Mouse (Mus musculus): ENCODE results near the gene Mast1.
A peak's percentile ranks its signal among the peaks of the same experiment; 100 is the strongest.

Mast1 gene

GRCm38 (mm10) chr8:84871376-84872308 lies 65.5 kb downstream of the Mast1 start, which contains the start of gene Syce2:
Gene Syce2 (plus strand): TSS chr8:84872111.
- peak; percentile 46 for DNase-seq

Data from right cerebral cortex, adult 18-20 months (tissue).